Mouse (Mus musculus): ENCODE results near the gene Vasp. TPM values are rescaled to one million over a fixed set of nuclear protein-coding genes. Genes with fewer than 3 reads are reported as not detected.
A peak's percentile ranks its signal among the peaks of the same experiment; 100 is the strongest.

The Vasp gene
- total RNA-seq, 1 experiment = 92.5 TPM

DNA sequence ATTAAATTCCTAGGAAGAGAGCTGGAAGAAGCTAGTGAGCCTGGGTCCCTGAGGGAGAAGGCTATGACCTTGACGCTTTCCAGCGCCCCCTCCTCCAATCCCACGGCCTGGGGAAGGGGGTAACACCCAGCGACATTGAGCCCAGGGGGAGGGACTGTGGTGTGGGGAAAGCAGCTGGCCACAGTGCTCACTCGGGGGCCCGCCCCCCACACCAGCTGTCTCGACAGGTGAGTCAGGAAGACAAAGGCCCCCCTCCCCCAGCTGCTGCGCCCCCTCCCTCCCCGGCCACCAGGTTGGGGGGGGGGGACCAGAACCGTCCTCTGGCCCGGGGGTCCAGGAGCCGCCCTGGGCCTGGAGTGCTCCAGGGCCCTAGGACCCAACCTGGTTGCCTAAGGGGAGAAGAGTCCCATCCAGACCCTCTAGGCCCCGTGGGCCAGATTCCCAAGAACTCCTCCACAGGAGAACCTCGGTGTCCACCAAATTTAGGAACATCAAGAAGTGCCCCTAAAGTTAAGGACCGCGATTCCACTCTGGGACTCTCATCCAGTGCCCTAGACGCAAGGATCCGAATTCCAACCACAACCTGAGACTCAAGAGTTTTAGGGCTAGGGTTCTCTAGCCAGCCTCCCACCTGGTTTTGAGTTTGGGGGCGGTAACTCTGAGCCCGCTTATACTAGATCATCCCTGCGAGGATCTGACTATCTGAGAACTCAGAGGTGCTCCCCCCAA lies 944 bp downstream of the Vasp start:
- peaks cover 7 to 21% of the 10 kb centered on the region in 2 experiments; a peak in 3 of 4 replicates for H3K4me1 ChIP-seq (ENCODE audit: control insufficient read depth in 2 of 2, insufficient read depth in 2 of 2, low read length in 2 of 2, poor library complexity in 1 of 2)
- peaks cover 12% of the 10 kb centered on the region; the same call in 1 of the 2 replicates for H3K36me3 ChIP-seq (ENCODE audit: control insufficient read depth, insufficient read depth, low read length, poor library complexity, severe bottlenecking)
- peak overlapping the region; percentile 86 for H3K9ac ChIP-seq (ENCODE audit: insufficient read depth, low read depth, low read length, poor library complexity, severe bottlenecking)
- H3K27ac ChIP-seq (ENCODE audit: insufficient read depth, low read depth, low read length, poor library complexity, severe bottlenecking) = peak overlapping the region; percentile 100
- in situ Hi-C loops (cut with MboI; ENCODE audit: low sequenced_read_pairs in 2 of 2, unreplicated experiment in 2 of 2) = no loop called here
- no peak for DNase-seq (ENCODE audit: low read depth, low spot score)
- peak overlapping the region; percentile 86 to 98 for H3K4me3 ChIP-seq (ENCODE audit: insufficient read depth in 1 of 2, low read depth in 1 of 2, low read length in 2 of 2, poor library complexity in 1 of 2, severe bottlenecking in 1 of 2)
- TF ChIP-seq ZC3H11A (IDR thresholded peaks at IDR 0.05; ENCODE audit: borderline replicate concordance, low read depth, low read length) (no peak), ZNF384 (IDR thresholded peaks at IDR 0.05; ENCODE audit: low read depth, low read length) (0 out of 2 replicates have a peak, but pooled peaks have one; percentile 43), HCFC1 (IDR thresholded peaks at IDR 0.05; ENCODE audit: borderline replicate concordance, insufficient read depth, low read length) (no peak), CHD2 (IDR thresholded peaks at IDR 0.05; ENCODE audit: low read depth, low read length) (no peak)
- H3K9me3 ChIP-seq (ENCODE audit: control insufficient read depth, insufficient read depth, low read depth, low read length) = no peaks in the 10 kb centered on the region

GRCm38 (mm10) chr7:19269721-19270441 lies 1.7 kb downstream of the Vasp start:
- in situ Hi-C loops (cut with MboI; ENCODE audit: low sequenced_read_pairs in 2 of 2, unreplicated experiment in 2 of 2) = no loop called here
- H3K9ac ChIP-seq (ENCODE audit: insufficient read depth, low read depth, low read length, poor library complexity, severe bottlenecking) = peak overlapping the region; percentile 55; the same call in 1 of the 2 replicates
- peak overlapping the region; percentile 100; the same call in 1 of the 2 replicates for H3K27ac ChIP-seq (ENCODE audit: insufficient read depth, low read depth, low read length, poor library complexity, severe bottlenecking)
- H3K9me3 ChIP-seq (ENCODE audit: control insufficient read depth, insufficient read depth, low read depth, low read length) = no peaks in the 10 kb centered on the region
- H3K4me1 ChIP-seq (ENCODE audit: control insufficient read depth in 2 of 2, insufficient read depth in 2 of 2, low read length in 2 of 2, poor library complexity in 1 of 2) = peaks cover 9 to 28% of the 10 kb centered on the region in 2 experiments
- peak overlapping the region; percentile 86 to 98 for H3K4me3 ChIP-seq (ENCODE audit: insufficient read depth in 1 of 2, low read depth in 1 of 2, low read length in 2 of 2, poor library complexity in 1 of 2, severe bottlenecking in 1 of 2)
- DNase-seq (ENCODE audit: low read depth, low spot score) = no peak
- TF ChIP-seq ZC3H11A (IDR thresholded peaks at IDR 0.05; ENCODE audit: borderline replicate concordance, low read depth, low read length) (no peak), ZNF384 (IDR thresholded peaks at IDR 0.05; ENCODE audit: low read depth, low read length) (no peak), MAFK (IDR thresholded peaks at IDR 0.05; ENCODE audit: insufficient read depth, low read depth, low read length) (no peak), CHD2 (IDR thresholded peaks at IDR 0.05; ENCODE audit: low read depth, low read length) (no peak), HCFC1 (IDR thresholded peaks at IDR 0.05; ENCODE audit: borderline replicate concordance, insufficient read depth, low read length) (no peak)
- H3K36me3 ChIP-seq (ENCODE audit: control insufficient read depth, insufficient read depth, low read length, poor library complexity, severe bottlenecking) = peaks cover 19% of the 10 kb centered on the region; the same call in 1 of the 2 replicates

DNA sequence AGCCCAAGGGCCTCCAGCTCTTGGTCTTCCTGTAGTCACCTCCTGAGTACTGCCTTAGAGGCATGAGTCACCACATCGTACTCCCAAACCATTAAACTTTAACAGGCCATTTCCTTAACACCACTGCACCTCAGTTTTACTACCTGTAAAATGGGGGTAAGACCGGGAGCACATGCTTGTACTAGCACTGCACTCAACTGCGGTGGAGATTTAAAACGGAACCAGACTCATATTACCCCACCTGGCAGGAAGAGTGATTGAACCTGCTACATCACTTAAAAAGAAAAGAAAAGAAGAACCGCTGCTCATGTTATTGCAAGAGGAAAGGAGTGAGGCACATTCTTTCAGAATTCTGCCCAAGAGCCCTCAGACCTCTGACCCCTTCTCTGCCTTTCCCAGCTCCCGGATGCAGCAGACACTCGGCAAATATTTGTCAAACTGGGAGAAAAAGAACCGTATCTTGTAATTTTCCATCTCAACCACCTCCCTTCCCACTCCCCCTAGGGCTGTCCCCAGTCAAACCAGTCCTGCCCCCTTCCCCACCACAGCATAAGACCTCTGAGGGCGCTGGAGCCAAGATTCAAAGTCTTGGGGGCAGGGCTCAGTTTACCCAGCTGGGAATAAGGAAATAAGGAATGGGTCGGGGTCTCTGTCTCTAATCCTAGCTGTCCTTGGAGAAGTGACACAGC lies 2.5 kb downstream of the Vasp start:
- no peak for DNase-seq (ENCODE audit: low read depth, low spot score)
- peaks cover 9 to 34% of the 10 kb centered on the region in 2 experiments for H3K4me1 ChIP-seq (ENCODE audit: control insufficient read depth in 2 of 2, insufficient read depth in 2 of 2, low read length in 2 of 2, poor library complexity in 1 of 2)
- peak overlapping the region; percentile 44; the same call in 1 of the 2 replicates for H3K9ac ChIP-seq (ENCODE audit: insufficient read depth, low read depth, low read length, poor library complexity, severe bottlenecking)
- peak overlapping the region; percentile 63 to 86 for H3K4me3 ChIP-seq (ENCODE audit: insufficient read depth in 1 of 2, low read depth in 1 of 2, low read length in 2 of 2, poor library complexity in 1 of 2, severe bottlenecking in 1 of 2)
- TF ChIP-seq ZC3H11A (IDR thresholded peaks at IDR 0.05; ENCODE audit: borderline replicate concordance, low read depth, low read length) = no peak
- no peak for TF ChIP-seq CHD2 (IDR thresholded peaks at IDR 0.05; ENCODE audit: low read depth, low read length)
- TF ChIP-seq HCFC1 (IDR thresholded peaks at IDR 0.05; ENCODE audit: borderline replicate concordance, insufficient read depth, low read length) = no peak
- TF ChIP-seq MAFK (IDR thresholded peaks at IDR 0.05; ENCODE audit: insufficient read depth, low read depth, low read length) = no peak
- no peak for TF ChIP-seq ZNF384 (IDR thresholded peaks at IDR 0.05; ENCODE audit: low read depth, low read length)
- H3K36me3 ChIP-seq (ENCODE audit: control insufficient read depth, insufficient read depth, low read length, poor library complexity, severe bottlenecking) = peaks cover 26% of the 10 kb centered on the region
- H3K9me3 ChIP-seq (ENCODE audit: control insufficient read depth, insufficient read depth, low read depth, low read length) = no peaks in the 10 kb centered on the region
- H3K27ac ChIP-seq (ENCODE audit: insufficient read depth, low read depth, low read length, poor library complexity, severe bottlenecking) = peak overlapping the region; percentile 100; the same call in 1 of the 2 replicates
- in situ Hi-C loops (cut with MboI; ENCODE audit: low sequenced_read_pairs in 2 of 2, unreplicated experiment in 2 of 2) = no loop called here

- H3K9ac ChIP-seq (ENCODE audit: insufficient read depth, low read depth, low read length, poor library complexity, severe bottlenecking) = no peak overlapping the region
- H3K4me3 ChIP-seq (ENCODE audit: insufficient read depth in 1 of 2, low read depth in 1 of 2, low read length in 2 of 2, poor library complexity in 1 of 2, severe bottlenecking in 1 of 2) = peak overlapping the region in 1 of 2 experiments; percentile 9; a peak in 1 of 4 replicates
- no peak for DNase-seq (ENCODE audit: low read depth, low spot score)
- H3K4me1 ChIP-seq (ENCODE audit: control insufficient read depth in 2 of 2, insufficient read depth in 2 of 2, low read length in 2 of 2, poor library complexity in 1 of 2) = peaks cover 9 to 34% of the 10 kb centered on the region in 2 experiments
- in situ Hi-C loops (cut with MboI; ENCODE audit: low sequenced_read_pairs in 2 of 2, unreplicated experiment in 2 of 2) = no loop called here
- H3K27ac ChIP-seq (ENCODE audit: insufficient read depth, low read depth, low read length, poor library complexity, severe bottlenecking) = peak overlapping the region; percentile 0; the same call in 1 of the 2 replicates
- TF ChIP-seq ZC3H11A (IDR thresholded peaks at IDR 0.05; ENCODE audit: borderline replicate concordance, low read depth, low read length) (no peak), MAFK (IDR thresholded peaks at IDR 0.05; ENCODE audit: insufficient read depth, low read depth, low read length) (no peak), ZNF384 (IDR thresholded peaks at IDR 0.05; ENCODE audit: low read depth, low read length) (no peak), CHD2 (IDR thresholded peaks at IDR 0.05; ENCODE audit: low read depth, low read length) (no peak), HCFC1 (IDR thresholded peaks at IDR 0.05; ENCODE audit: borderline replicate concordance, insufficient read depth, low read length) (no peak)
- H3K9me3 ChIP-seq (ENCODE audit: control insufficient read depth, insufficient read depth, low read depth, low read length) = no peaks in the 10 kb centered on the region
- peaks cover 40% of the 10 kb centered on the region for H3K36me3 ChIP-seq (ENCODE audit: control insufficient read depth, insufficient read depth, low read length, poor library complexity, severe bottlenecking)
Measured at GRCm38 (mm10) chr7:19267051-19267450, 4.6 kb downstream of the Vasp start.

Data from ES-E14 (cell line).